Mouse (Mus musculus) cortical plate, adult 2 months (tissue): ENCODE data around the gene 4931422A03Rik. TPM values are rescaled to one million over a fixed set of nuclear protein-coding genes. Genes with fewer than 3 reads are reported as not detected.

Experiments
- H3K27ac ChIP-seq: fragments of 200-500 bp; 2 replicates; pipeline ENCODE4 v1.5.1; 2012; ENCODE audit warnings: low read length, control low read depth, inconsistent platforms; ENCODE audit not compliant: insufficient read depth
- H3K4me1 ChIP-seq: fragments of 200-500 bp; 2 replicates; pipeline ENCODE4 v1.6.1; 2011; ENCODE audit warnings: low read length; ENCODE audit not compliant: control insufficient read depth, insufficient read depth
- H3K4me3 ChIP-seq: fragments of 200-500 bp; 2 replicates; pipeline ENCODE4 v1.5.1; 2011; ENCODE audit warnings: mild to moderate bottlenecking, low read length, control low read depth; ENCODE audit not compliant: insufficient read depth
- CTCF ChIP-seq: fragments of 200-500 bp; IDR thresholded peaks from 2 replicates; pipeline ENCODE4 v1.5.1; 2011; ENCODE audit warnings: mild to moderate bottlenecking, control low read depth, low read length; ENCODE audit not compliant: insufficient read depth; ENCODE audit errors: extremely low read depth
- POLR2A ChIP-seq: fragments of 200-500 bp; IDR thresholded peaks from 2 replicates; pipeline ENCODE4 v1.6.1; 2011; ENCODE audit warnings: mild to moderate bottlenecking, low read length, control low read depth; ENCODE audit not compliant: insufficient read depth; ENCODE audit errors: extremely low read depth
- polyA plus RNA-seq: library from polyadenylated mRNA; depleted of rRNA; stranded (reverse); fragments of >200 nt; gene quantifications from 2 replicates; pipeline ENCODE4 v1.2.3, GENCODE M21; 2012

Gene 4931422A03Rik
- polyA plus RNA-seq, 1 experiment = not detected

DNA sequence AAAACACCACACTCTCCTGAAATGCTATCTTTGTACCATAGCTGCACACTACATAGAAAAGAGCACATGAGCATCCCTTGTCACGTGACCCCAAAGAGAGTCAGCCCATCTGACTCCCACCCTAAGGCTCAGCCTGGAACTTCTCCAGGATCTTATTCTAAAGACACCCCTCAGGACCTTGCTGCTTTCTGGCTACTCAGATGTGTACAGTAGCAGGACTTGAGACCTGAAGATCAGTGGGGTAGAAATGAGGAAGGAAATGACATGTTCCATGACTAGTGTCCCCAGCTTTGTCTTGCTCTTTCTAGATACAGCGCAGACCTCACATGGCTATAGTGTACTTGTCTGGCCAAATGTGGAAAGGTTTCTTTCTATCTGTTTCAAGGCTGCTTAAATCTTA is 83.3 kb downstream of the 4931422A03Rik start:
- TF ChIP-seq CTCF (no peak), POLR2A (no peak)
- Histone ChIP-seq H3K27ac (no peak overlapping the region), H3K4me1 (no peaks in the 10 kb centered on the region), H3K4me3 (no peak overlapping the region)

DNA sequence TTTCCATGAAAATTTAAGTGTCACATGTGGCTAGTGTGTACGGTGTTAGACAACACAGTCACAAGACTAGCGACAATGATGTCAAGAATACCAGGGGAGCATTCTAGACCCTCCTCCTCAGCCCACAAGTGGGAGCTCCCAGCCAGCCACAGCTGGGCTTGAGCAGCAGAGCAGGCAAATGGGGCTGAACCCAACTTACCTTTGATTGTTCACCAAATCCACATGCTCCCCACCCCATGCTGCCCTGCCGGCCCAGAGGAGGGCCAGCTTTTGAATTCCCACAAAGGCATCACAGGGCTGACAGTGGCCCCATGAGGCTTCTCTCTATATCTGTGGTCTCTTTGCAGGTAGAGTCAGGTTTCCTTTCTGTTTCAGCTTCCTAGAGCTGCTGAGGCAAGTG is 87.1 kb downstream of the 4931422A03Rik start:
- H3K4me1 ChIP-seq = no peaks in the 10 kb centered on the region
- no peak overlapping the region for H3K27ac ChIP-seq
- H3K4me3 ChIP-seq = no peak overlapping the region
- no peak for TF ChIP-seq POLR2A
- TF ChIP-seq CTCF = no peak

DNA sequence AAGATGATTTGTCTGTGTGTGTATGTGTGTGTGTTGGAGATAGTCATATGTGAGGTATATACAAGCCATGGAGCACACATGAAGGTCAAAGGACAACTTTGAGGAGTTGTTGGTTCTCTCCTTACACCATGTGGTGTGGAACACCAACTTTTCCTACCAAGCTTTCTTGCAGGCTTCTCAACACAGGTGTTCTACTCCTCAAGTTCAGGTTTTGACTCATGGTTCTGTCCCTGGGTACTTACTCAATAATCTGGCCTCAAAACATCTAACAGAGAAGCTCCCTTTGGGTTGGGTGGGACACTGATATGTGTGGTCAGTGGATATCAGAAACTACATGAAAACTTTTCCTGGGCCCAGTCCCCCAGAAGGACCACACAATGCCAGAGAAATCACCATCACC is 89.2 kb downstream of the 4931422A03Rik start:
- Histone ChIP-seq H3K4me3 (no peak overlapping the region), H3K4me1 (no peaks in the 10 kb centered on the region), H3K27ac (no peak overlapping the region)
- TF ChIP-seq CTCF (no peak), POLR2A (no peak)

DNA sequence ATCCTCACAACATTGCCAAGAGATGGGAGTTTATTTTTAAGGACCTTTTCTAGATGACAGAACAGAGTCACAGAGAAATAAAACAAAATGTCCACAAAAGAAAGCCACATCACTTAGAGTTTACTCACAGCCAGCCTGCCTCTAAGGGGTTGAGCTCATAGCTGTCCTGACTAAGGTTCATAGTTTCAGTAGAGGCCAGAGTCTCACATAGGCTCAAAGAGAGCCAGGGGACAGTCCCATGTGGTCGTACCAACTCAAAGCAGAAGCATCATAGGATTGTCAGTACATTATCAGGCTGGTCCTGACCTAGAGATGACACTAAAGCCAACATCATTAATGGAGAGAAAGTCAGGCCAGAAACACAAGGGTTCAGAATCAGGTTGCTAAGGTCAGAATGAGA is 89.6 kb downstream of the 4931422A03Rik start:
- no peak overlapping the region for H3K27ac ChIP-seq
- H3K4me1 ChIP-seq = no peaks in the 10 kb centered on the region
- TF ChIP-seq POLR2A = no peak
- TF ChIP-seq CTCF = no peak
- no peak overlapping the region for H3K4me3 ChIP-seq

DNA sequence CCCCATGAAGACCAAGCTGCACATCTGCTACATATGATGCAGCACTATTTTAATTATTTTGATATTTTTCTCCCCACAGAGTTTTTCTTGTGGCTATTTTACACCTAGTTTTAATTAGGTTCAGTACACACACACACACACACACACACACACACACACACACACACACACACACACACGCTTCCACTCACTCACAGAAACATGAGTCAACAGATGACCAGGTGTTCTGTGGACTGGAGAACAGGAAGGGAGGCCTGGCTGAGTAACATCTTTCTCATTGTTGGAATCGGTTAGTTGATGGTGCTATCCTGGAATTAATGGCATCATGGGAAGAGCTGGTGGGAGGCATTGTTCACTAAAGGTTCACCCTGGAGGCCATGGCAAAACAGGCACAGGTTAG is 90.5 kb downstream of the 4931422A03Rik start:
- Histone ChIP-seq H3K4me1 (no peaks in the 10 kb centered on the region), H3K27ac (no peak overlapping the region)
- TF ChIP-seq CTCF (no peak), POLR2A (no peak)

DNA sequence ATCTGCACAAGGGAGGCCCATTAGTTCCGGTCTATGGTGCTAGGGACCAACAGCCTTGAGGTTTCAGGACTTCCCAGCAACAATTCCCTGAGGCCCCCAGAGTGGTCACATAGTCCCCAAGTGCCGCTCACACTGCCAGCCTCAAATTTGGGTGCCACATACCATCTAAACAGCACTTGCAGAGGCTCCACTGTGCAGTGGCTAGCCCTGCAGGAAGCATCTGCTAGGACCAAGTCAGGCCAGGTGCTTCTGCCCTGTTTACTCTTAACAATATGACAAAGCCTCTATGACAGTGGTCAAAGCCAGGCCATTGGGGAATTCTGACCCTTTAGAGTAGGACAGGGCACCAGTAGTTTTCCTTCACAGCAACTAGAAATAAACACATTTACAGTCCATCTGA is 91.5 kb downstream of the 4931422A03Rik start:
- Histone ChIP-seq H3K4me1 (no peaks in the 10 kb centered on the region), H3K27ac (no peak overlapping the region), H3K4me3 (no peak overlapping the region)
- TF ChIP-seq POLR2A (no peak), CTCF (no peak)

More for the DNA sequence above, 90.5 kb downstream of the 4931422A03Rik start:
- H3K4me3 ChIP-seq = no peak overlapping the region

DNA sequence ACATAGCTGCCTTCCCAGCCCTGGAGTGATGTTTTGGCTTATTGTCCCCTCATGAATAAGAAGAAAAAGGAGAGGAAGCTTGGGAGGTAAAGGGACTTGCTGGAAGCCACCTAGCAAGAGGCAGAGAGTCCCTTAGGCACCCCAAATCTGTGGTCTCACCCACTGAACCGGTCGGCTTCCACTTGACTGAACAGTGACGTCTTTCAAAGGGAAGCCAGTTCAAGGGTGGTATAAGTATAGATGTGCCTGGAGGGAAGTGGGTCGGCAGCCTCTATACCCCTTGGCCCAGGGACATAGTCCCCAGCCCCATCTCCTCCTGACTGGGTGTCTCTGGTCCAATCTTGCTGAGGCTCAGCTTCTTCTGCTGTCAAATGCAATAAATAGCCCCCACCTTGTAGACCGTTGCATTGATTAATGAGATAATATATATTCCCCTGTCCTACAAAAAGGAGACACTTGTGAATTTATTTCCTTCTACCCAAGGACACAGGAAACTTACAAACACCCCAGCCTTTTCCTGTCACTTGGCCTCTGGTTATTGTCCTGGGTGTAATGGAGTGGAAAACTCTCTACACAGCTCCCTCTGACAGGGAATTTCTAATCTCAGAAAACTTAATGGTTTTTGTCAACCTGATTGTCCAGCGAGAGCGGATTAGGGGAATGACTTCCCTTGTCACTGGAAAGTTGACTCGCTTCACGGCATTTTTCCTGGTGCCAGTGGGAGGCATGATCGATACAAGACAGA is 92.3 kb downstream of the 4931422A03Rik start:
- H3K4me3 ChIP-seq = no peak overlapping the region
- no peak overlapping the region for H3K27ac ChIP-seq
- no peaks in the 10 kb centered on the region for H3K4me1 ChIP-seq
- TF ChIP-seq CTCF (no peak), POLR2A (no peak)

DNA sequence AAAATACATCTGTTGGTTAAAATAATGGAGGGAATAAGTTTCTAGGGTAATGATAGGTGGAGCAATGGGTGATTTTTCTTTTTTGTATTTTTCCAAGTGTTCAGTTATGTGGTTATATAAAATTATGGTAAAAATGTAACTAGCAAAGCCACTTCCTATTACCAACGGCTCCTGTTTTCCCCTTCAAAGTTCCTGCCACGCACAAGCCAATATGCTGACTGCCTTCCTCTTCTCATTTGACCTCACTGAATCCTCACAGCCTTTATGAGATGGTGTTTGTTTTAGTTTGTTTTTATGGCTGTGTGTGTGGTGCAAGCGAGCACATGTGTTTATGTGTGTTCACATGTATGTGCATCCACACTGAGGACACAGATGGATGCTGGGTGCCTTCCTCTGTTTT is 93.5 kb downstream of the 4931422A03Rik start:
- no peaks in the 10 kb centered on the region for H3K4me1 ChIP-seq
- no peak for TF ChIP-seq POLR2A
- TF ChIP-seq CTCF = no peak

DNA sequence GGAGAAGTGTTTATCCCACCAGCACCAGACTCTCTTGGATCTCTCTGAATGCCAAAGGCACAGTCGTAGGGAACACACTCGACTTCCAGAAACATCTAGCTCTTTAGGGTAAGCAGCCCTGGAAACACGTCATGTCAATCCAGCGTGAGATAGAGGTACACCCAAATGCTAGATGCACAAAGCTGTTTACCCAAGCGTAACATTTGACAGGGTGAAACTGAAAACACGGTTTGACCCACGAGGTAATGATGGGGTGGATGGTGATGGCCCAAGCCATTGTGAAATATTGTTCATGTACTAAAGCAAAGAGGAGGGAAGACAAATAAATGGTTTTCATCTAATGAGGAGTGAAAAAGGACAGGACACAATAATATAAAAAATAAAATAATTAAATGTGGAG is 93.9 kb downstream of the 4931422A03Rik start:
- Histone ChIP-seq H3K27ac (no peak overlapping the region), H3K4me3 (no peak overlapping the region), H3K4me1 (no peaks in the 10 kb centered on the region)
- TF ChIP-seq CTCF (no peak), POLR2A (no peak)

More for the DNA sequence above, 93.5 kb downstream of the 4931422A03Rik start:
- Histone ChIP-seq H3K27ac (no peak overlapping the region), H3K4me3 (no peak overlapping the region)

DNA sequence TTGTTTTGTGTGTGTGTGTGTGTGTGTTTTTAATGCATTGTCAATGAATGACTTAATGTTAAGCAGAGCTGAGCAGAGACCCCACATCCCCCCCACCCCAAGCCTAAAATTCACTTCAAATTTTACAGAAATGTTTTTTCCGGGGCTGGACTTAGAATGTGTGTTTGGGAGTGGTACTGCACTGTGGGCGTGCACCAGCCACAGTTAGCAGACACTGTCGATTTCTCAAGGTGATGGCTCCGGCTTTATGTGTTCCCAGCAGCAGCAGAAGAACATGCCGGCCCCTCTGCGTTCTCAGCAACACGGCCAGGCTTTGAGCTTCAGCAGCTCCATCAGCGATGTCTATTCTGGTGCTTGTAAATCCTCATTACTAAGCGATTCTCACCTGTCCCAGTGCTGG is 95.7 kb downstream of the 4931422A03Rik start:
- TF ChIP-seq POLR2A = no peak
- TF ChIP-seq CTCF = no peak
- H3K27ac ChIP-seq = no peak overlapping the region

DNA sequence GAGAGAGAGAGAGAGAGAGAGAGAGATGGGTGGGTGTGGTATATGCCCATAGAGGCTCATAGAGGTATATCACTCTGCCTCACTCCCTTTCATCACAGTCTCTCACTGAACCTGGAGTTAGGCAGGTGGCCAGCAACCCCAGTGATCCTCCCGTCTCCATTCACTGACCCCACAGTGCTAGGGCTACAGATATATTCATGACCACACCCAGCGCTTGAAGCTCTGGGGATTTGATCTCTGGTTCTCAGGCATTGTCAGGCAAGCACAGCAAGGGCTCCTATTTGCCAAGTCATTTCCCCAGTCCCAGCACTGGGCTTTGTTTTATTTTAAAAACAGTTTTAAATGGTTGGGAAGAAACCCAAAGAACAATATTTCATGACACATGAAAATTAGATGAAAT is 96.1 kb downstream of the 4931422A03Rik start:
- Histone ChIP-seq H3K4me3 (no peak overlapping the region), H3K4me1 (no peaks in the 10 kb centered on the region), H3K27ac (no peak overlapping the region)
- no peak for TF ChIP-seq CTCF
- TF ChIP-seq POLR2A = no peak

More for the DNA sequence above, 95.7 kb downstream of the 4931422A03Rik start:
- Histone ChIP-seq H3K4me1 (no peaks in the 10 kb centered on the region), H3K4me3 (no peak overlapping the region)
